Mouse (Mus musculus) frontal cortex, adult 2 months (tissue): ENCODE data around the gene Golga5. TPM values are rescaled to one million over a fixed set of nuclear protein-coding genes. Genes with fewer than 3 reads are reported as not detected.
"Not testable (repeated sequence)": the region's sequence is repeated elsewhere in the genome, so short reads cannot be mapped to it uniquely, and the experiment has no call there.

Experiments used
- DNase-seq, 2 experiments: peaks; one replicate each; pipeline ENCODE4 v3.0.0; 2022; ENCODE audit warnings: low spot score in 1 of 2; ENCODE audit errors: extremely low spot score in 1 of 2
- polyA plus RNA-seq: library from polyadenylated mRNA; depleted of rRNA; stranded (reverse); fragments of >200 nt; gene quantifications from 2 replicates; pipeline ENCODE4 v1.2.3, GENCODE M21; 2012

The Golga5 gene
- polyA plus RNA-seq, 1 experiment, result 27.2 TPM

- no peak for DNase-seq
Observed at GRCm38 (mm10) chr12:102443676-102444075, 25.3 kb upstream of the Golga5 start.

- DNase-seq, result no peak
Observed at GRCm38 (mm10) chr12:102445436-102445835, 23.5 kb upstream of the Golga5 start.

- no peak for DNase-seq
Observed at GRCm38 (mm10) chr12:102450437-102450836, 18.5 kb upstream of the Golga5 start.

GRCm38 (mm10) chr12:102451126-102451851, 17.6 kb upstream of the Golga5 start:
- DNase-seq, result no peak

GRCm38 (mm10) chr12:102453581-102453980, 15.4 kb upstream of the Golga5 start:
- DNase-seq, result no peak

GRCm38 (mm10) chr12:102456467-102457193, 12.3 kb upstream of the Golga5 start:
- no peak for DNase-seq

GRCm38 (mm10) chr12:102460014-102460413, 8.9 kb upstream of the Golga5 start:
- DNase-seq, result no peak

GRCm38 (mm10) chr12:102461177-102461576, 7.8 kb upstream of the Golga5 start:
- DNase-seq, result peak in 1 of 2 experiments; percentile 66

GRCm38 (mm10) chr12:102464650-102465049, 4.3 kb upstream of the Golga5 start:
- no peak for DNase-seq

- no peak for DNase-seq
Observed at GRCm38 (mm10) chr12:102468136-102468535, 799 bp upstream of the Golga5 start.

- no peak for DNase-seq
Observed at GRCm38 (mm10) chr12:102474411-102474810, 5.5 kb downstream of the Golga5 start.

GRCm38 (mm10) chr12:102480481-102480880, 11.5 kb downstream of the Golga5 start:
- DNase-seq, result no peak

- no peak for DNase-seq
Observed at GRCm38 (mm10) chr12:102484946-102485345, 16.0 kb downstream of the Golga5 start.

GRCm38 (mm10) chr12:102491911-102492310, 23.0 kb downstream of the Golga5 start:
- DNase-seq, result no peak

- DNase-seq, result not testable (repeated sequence)
Observed at GRCm38 (mm10) chr12:102495754-102496153, 26.8 kb downstream of the Golga5 start.

- no peak for DNase-seq
Observed at GRCm38 (mm10) chr12:102497905-102498304, 29.0 kb downstream of the Golga5 start.

GRCm38 (mm10) chr12:102498726-102499125, 29.8 kb downstream of the Golga5 start:
- DNase-seq, result no peak

- DNase-seq, result no peak
Observed at GRCm38 (mm10) chr12:102499210-102499609, 30.3 kb downstream of the Golga5 start.

- no peak for DNase-seq
Observed at GRCm38 (mm10) chr12:102499723-102500122, 30.8 kb downstream of the Golga5 start.

GRCm38 (mm10) chr12:102501038-102501437, 32.1 kb downstream of the Golga5 start:
- DNase-seq, result no peak

GRCm38 (mm10) chr12:102501848-102502595, 33.1 kb downstream of the Golga5 start:
- no peak for DNase-seq
